7 mouse cellular contexts compared by ENCODE assay signal in the genomic region with DNA sequence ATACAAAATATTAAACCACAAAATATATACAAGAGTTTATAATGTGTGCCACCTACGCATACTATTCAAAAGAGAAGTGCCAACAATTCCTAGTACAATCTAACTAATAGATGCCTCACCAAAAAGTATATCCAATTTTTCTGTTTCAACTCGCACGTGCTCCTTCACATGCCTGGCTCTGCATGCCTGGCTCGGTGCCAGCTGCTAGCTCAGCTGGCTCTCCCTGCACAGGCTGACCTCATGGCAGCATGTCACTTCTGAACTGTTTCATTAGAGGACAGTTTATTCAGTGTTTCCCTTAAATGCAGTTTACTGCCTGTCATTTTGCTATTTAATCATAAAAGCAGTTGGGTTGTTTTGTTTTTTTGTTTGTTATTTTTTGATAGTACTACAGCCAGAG. TPM values are rescaled to one million over a fixed set of nuclear protein-coding genes. Genes with fewer than 3 reads are reported as not detected.
DNase-seq lines count a peak whose midpoint lies in the region; ATAC-seq lines count a peak whose summit lies in the region.

No protein-coding gene starts in this region.

- no peak overlapping the region for H3K9ac ChIP-seq in forebrain, embryonic 12.5 days

- intact Hi-C loops in heart, postnatal 14 days (cut with DNase I), result no loop called here

- H3K9me3 ChIP-seq in forebrain, embryonic 12.5 days, result no peaks in the 10 kb centered on the region

- WGBS in forebrain, embryonic 12.5 days, result 49% methylated on average over 4 of the region's 4 CpGs

- peak; percentile 89 for DNase-seq in adipocyte (ENCODE audit: low spot score)
- DNase-seq in adrenal gland, postnatal 36 days, result peak; percentile 81 to 87
- DNase-seq in heart, postnatal 14 days, result peak; percentile 77 to 84
- peak; percentile 45 for DNase-seq in layer of hippocampus, adult 9-11 months
- DNase-seq in ovary, adult 18-20 months (ENCODE audit: low spot score), result peak; percentile 43

- H3K36me3 ChIP-seq in forebrain, embryonic 12.5 days (replicated peaks), result no peaks in the 10 kb centered on the region; the same call in 1 of the 2 replicates

- ATAC-seq in forebrain, embryonic 12.5 days (ENCODE audit: low FRiP score), result peak; percentile 64; the same call in 1 of the 2 replicates
- ATAC-seq in frontal cortex, adult (ENCODE audit: low TSS enrichment), result no peak

- H3K4me3 ChIP-seq in forebrain, embryonic 12.5 days (replicated peaks), result no peak overlapping the region

- H3K4me1 ChIP-seq in forebrain, embryonic 12.5 days, result no peaks in the 10 kb centered on the region

- H3K27me3 ChIP-seq in forebrain, embryonic 12.5 days, result no peaks in the 10 kb centered on the region

- H3K27ac ChIP-seq in forebrain, embryonic 12.5 days, result no peak overlapping the region

- H3K4me2 ChIP-seq in forebrain, embryonic 12.5 days, result no peak overlapping the region

RNA-seq across cellular contexts. Expression of a gene that starts 46.9 kb away (rescaled TPM):
- 10 to 100 TPM; 47.1 to 51.0 TPM for total RNA-seq in adrenal gland, postnatal 36 days (2021)
- 32.4 and 36.6 TPM in 2 replicates for polyA plus RNA-seq in forebrain, embryonic 12.5 days (2016; fragmentation: Nextera tagmentation; extraction: Ambion mirVana)
- 10 to 100 TPM; 37.9 to 43.0 TPM for total RNA-seq in heart, postnatal 14 days (2021)
